Mouse (Mus musculus) cerebellum, adult 11-12 months (tissue): ENCODE data around the gene Tlr8.

ENCODE experiments used
- DNase-seq: peaks from one replicate; pipeline ENCODE4 v3.0.0; 2022

Gene Tlr8

DNA sequence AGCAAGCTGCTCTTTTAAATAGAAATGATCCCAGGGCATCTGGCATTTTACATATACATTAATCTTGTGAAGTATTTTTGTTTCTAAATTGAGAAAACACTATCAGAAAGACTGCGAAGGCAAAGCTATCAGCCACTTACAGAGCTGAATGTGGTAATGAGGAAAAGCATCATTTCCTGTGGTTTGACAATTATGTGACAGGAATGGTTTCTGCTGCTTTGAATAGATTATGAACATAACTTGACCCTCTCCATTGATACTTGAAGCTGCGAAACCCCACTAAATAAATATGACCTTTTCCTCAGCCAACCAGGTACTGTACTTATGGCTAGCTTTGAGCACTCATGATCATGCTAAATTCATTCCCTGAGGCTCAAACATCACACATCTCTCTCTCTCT, 62.8 kb downstream of the Tlr8 start:
- DNase-seq = no peak

DNA sequence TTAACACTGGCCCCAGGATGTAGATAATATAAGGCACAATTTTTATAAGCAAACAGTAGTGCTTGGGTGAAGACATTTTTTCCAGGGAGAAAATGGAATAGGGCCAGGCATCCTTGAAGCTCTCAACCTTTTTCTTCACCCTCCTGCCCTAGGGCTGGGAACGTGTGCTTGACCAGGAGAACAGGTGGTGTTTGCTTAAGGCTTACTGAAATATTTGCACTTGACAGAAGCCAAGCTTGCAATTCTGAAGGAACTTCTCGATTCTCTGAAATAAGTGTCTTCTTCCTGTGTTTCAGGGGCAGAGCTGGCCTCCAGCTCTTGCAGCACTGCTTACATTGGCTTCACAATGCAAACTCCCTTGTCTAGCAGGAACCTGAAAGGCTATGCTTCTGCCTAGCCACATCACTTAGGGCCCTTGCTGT, 68.9 kb downstream of the Tlr8 start:
- no peak for DNase-seq
